Mouse (Mus musculus): ENCODE measurements around the gene Mettl15. TPM values are rescaled to one million over a fixed set of nuclear protein-coding genes. Genes with fewer than 3 reads are reported as not detected.

Gene Mettl15
- polyA plus RNA-seq (2015; fragmentation: Nextera tagmentation; extraction: Ambion mirVana): 6.8 and 7.5 TPM in 2 replicates

DNA sequence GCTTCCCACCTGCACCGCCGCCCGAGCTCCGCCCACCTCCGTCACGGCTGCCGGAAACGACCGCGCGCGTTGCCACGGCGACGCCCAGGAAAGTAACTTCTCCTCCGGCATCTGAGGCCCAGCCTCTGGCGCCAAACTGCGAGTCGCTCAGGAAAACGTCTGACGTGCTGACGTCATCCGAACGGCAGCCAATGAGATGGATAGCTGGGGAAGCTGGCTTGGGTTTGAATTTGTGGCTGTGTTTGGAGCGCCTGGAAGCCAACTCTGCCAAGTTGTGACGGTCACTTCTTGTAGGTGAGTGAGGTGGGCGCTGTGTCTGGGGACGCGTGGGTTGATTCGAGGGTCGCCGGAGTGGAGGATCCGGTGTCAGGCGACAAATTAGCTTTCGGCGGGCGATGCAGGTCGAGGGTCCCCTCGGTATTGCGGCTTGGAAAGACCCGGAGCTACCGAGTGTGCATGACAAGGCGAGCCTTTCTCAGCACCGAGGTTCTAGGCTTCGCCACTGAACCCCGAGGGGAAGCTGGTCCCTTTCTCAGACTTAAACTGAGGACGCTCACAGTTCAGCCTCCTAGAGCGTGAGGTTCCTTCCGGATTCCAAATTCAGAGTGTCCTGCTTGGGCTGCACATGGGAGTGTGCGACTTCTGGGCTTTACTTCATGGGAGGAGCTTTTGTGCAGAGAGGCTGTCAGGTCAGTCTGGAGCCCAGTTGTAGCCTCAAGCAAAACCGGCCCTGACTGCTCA is at the start of gene Mettl15, which contains the start of gene Kif18a:
Gene Mettl15 (minus strand): TSS at position 149 of the 741 bp plus-strand sequence.
Gene Kif18a (plus strand): TSS at position 139 of the 741 bp plus-strand sequence.

Other genes starting within 250 kb of the Mettl15 start
- 21.6 and 25.2 TPM in 2 replicates for gene Kif18a, start within 50 bp of the Mettl15 start, polyA plus RNA-seq (2015; fragmentation: Nextera tagmentation; extraction: Ambion mirVana)

Measured in spleen, postnatal 0 days (tissue).